Mouse (Mus musculus) MEL (cell line): Measurements from ENCODE around the gene Abcc6. TPM values are rescaled to one million over a fixed set of nuclear protein-coding genes. Genes with fewer than 3 reads are reported as not detected.
A peak's percentile ranks its signal among the peaks of the same experiment; 100 is the strongest.

Source experiments
- DNase-seq: peaks from one replicate; pipeline ENCODE4 v3.0.0; 2011; ENCODE audit warnings: low read depth, low spot score
- H3K27ac ChIP-seq: 2 replicates; pipeline ENCODE4 v1.5.1; 2012; ENCODE audit warnings: low read depth, mild to moderate bottlenecking, control low read depth, low read length, moderate library complexity; ENCODE audit not compliant: control insufficient read depth
- H3K27me3 ChIP-seq, 2 experiments: fragments of 150-350 bp in 1 of 2; sonication (generic) in 1 of 2; 2 replicates each; pipeline ENCODE4 v1.6.1; 2012; ENCODE audit warnings: low read length in 2 of 2, mild to moderate bottlenecking in 2 of 2, improper control_type of control experiment in 1 of 2, moderate library complexity in 1 of 2; ENCODE audit not compliant: insufficient read depth in 2 of 2, control insufficient read depth in 1 of 2
- H3K36me3 ChIP-seq, 2 experiments: 2 replicates each; pipeline ENCODE4 v1.6.1; 2012 to 2014; ENCODE audit warnings: low read length in 2 of 2, improper control_type of control experiment in 1 of 2, inconsistent platforms in 1 of 2, mild to moderate bottlenecking in 1 of 2; ENCODE audit not compliant: insufficient read depth in 2 of 2, control insufficient read depth in 1 of 2
- H3K4me1 ChIP-seq, 2 experiments: fragments of 150-350 bp in 1 of 2; sonication (generic) in 1 of 2; 2 replicates each; pipeline ENCODE4 v1.6.1; 2012; ENCODE audit warnings: low read length in 2 of 2, improper control_type of control experiment in 1 of 2, mild to moderate bottlenecking in 1 of 2; ENCODE audit not compliant: insufficient read depth in 2 of 2, control insufficient read depth in 1 of 2
- H3K4me3 ChIP-seq, 2 experiments: fragments of 150-350 bp in 1 of 2; sonication (generic) in 1 of 2; 2 replicates each; pipeline ENCODE4 v1.5.1; 2012; ENCODE audit warnings: low read depth in 2 of 2, low read length in 2 of 2, mild to moderate bottlenecking in 2 of 2, moderate library complexity in 2 of 2, control low read depth in 1 of 2, improper control_type of control experiment in 1 of 2; ENCODE audit not compliant: control insufficient read depth in 1 of 2, insufficient read depth in 1 of 2
- H3K79me2 ChIP-seq: 2 replicates; pipeline ENCODE4 v1.6.1; 2012; ENCODE audit warnings: mild to moderate bottlenecking, low read length, moderate library complexity; ENCODE audit not compliant: control insufficient read depth, poor library complexity, insufficient read depth
- H3K9ac ChIP-seq: 2 replicates; pipeline ENCODE4 v1.6.1; 2012; ENCODE audit warnings: low read depth, mild to moderate bottlenecking, control low read depth, low read length, moderate library complexity; ENCODE audit not compliant: control insufficient read depth, poor library complexity, severe bottlenecking
- H3K9me3 ChIP-seq: fragments of 150-350 bp; sonication (generic); replicated peaks from 2 replicates; pipeline ENCODE4 v1.6.1; 2012; ENCODE audit warnings: mild to moderate bottlenecking, low read length, improper control_type of control experiment, moderate library complexity; ENCODE audit not compliant: insufficient read depth
- EP300 ChIP-seq, 2 experiments: IDR thresholded peaks; 2 replicates each; pipeline ENCODE4 v1.6.1; 2011; ENCODE audit warnings: improper control_type of control experiment in 2 of 2, low read length in 2 of 2, low read depth in 1 of 2, mild to moderate bottlenecking in 1 of 2
- GATA1 ChIP-seq: IDR thresholded peaks from 2 replicates; pipeline ENCODE4 v1.6.1; 2011; ENCODE audit warnings: low read depth, low read length, improper control_type of control experiment
- HCFC1 ChIP-seq: IDR thresholded peaks from 2 replicates; pipeline ENCODE4 v1.6.1; 2012; ENCODE audit warnings: low read depth, mild to moderate bottlenecking, inconsistent platforms, low read length, improper control_type of control experiment, moderate library complexity
- MAZ ChIP-seq: IDR thresholded peaks from 2 replicates; pipeline ENCODE4 v1.6.1; 2012; ENCODE audit warnings: low read depth, mild to moderate bottlenecking, inconsistent platforms, low read length, improper control_type of control experiment
- MEF2A ChIP-seq: IDR thresholded peaks from 2 replicates; pipeline ENCODE4 v1.6.1; 2014; ENCODE audit warnings: low read depth, mild to moderate bottlenecking, inconsistent platforms, low read length, improper control_type of control experiment; ENCODE audit not compliant: poor library complexity, insufficient replicate concordance, severe bottlenecking; ENCODE audit errors: extremely low read depth
- SIN3A ChIP-seq: IDR thresholded peaks from 2 replicates; pipeline ENCODE4 v1.6.1; 2012; ENCODE audit warnings: low read length, improper control_type of control experiment, inconsistent platforms
- SMC3 ChIP-seq: IDR thresholded peaks from 2 replicates; pipeline ENCODE4 v1.6.1; 2011; ENCODE audit warnings: low read depth, low read length, improper control_type of control experiment
- TBP ChIP-seq: IDR thresholded peaks from 2 replicates; pipeline ENCODE4 v1.8.0; 2011; ENCODE audit warnings: low read depth, low read length, improper control_type of control experiment
- TCF12 ChIP-seq: IDR thresholded peaks from 2 replicates; pipeline ENCODE4 v1.6.1; 2014; ENCODE audit warnings: low read depth, mild to moderate bottlenecking, inconsistent platforms, low read length, improper control_type of control experiment, moderate library complexity
- UBTF ChIP-seq: IDR thresholded peaks from 2 replicates; pipeline ENCODE4 v1.6.1; 2012; ENCODE audit warnings: low read depth, mild to moderate bottlenecking, inconsistent platforms, low read length, improper control_type of control experiment, moderate library complexity, borderline replicate concordance; ENCODE audit not compliant: insufficient read depth
- USF2 ChIP-seq, 2 experiments: IDR thresholded peaks; 2 replicates each; pipeline ENCODE4 v1.6.1; 2011 to 2012; ENCODE audit warnings: improper control_type of control experiment in 2 of 2, low read length in 2 of 2, borderline replicate concordance in 1 of 2, inconsistent platforms in 1 of 2, low read depth in 1 of 2, mild to moderate bottlenecking in 1 of 2; ENCODE audit not compliant: insufficient read depth in 1 of 2
- polyA plus RNA-seq, 2 experiments: library from polyadenylated mRNA; stranded (reverse) in 1 of 2; unstranded in 1 of 2; fragments of >175 nt in 1 of 2; fragments of >200 nt in 1 of 2; gene quantifications; 2 replicates each; pipeline versions ENCODE4 v1.2.1 to v1.2.4; 2012; ENCODE audit warnings: low replicate concordance in 2 of 2, low read depth in 1 of 2; ENCODE audit not compliant: insufficient read length in 2 of 2, insufficient read depth in 1 of 2, missing spikeins in 1 of 2
- total RNA-seq: library from RNA; depleted of rRNA; stranded (reverse); fragments of 300-350 nt; gene quantifications from 2 replicates; pipeline ENCODE4 v1.2.3, GENCODE M21; 2012; rRNA removed

Abcc6 gene
- total RNA-seq = 0.12 TPM in 1 of 2 replicates, not detected in the other
- polyA plus RNA-seq = under 1 TPM in 1 of 2 experiments, not detected in 1; 0.04 TPM

DNA sequence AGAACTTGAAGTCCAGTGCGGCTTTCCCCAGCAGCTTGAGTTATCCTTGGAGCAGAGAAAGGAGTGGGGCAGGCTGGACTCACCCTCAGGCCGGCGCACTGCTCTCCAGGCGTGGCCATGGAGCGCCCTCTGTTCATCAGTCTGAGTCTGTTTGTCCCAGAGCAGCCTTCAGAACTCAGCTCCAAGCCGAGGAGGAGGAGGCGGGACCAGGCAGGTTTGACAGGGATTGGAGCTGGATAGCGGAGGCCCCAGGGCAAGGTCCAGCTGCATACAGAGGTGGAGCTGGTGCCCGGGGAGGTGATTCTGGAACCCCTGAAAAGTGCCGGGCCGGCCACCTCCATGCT, at the start of gene Abcc6:
Abcc6 (minus strand) TSS at position 158 of the 344 bp plus-strand sequence.
- H3K36me3 ChIP-seq = peaks cover 0 to 10% of the 10 kb centered on the region in 2 experiments; a peak in 2 of 4 replicates
- no peak within 1 kb of the TSS for H3K4me3 ChIP-seq
- H3K9me3 ChIP-seq = no peaks in the 10 kb centered on the region
- peaks cover 0 to 13% of the 10 kb centered on the region in 2 experiments; a peak in 2 of 4 replicates for H3K4me1 ChIP-seq
- H3K79me2 ChIP-seq = peaks cover 15% of the 10 kb centered on the region
- TF ChIP-seq MAZ (no peak), SMC3 (no peak), MEF2A (no peak), HCFC1 (no peak), GATA1 (no peak), UBTF (no peak), TBP (no peak), SIN3A (no peak)
- TF ChIP-seq, all 39 proteins: peak for 0
- DNase-seq = no peak
- H3K27ac ChIP-seq = peak within 1 kb of the TSS; percentile 8; the same call in 1 of the 2 replicates
- H3K9ac ChIP-seq = no peak within 1 kb of the TSS
- no peaks in the 10 kb centered on the region for H3K27me3 ChIP-seq

DNA sequence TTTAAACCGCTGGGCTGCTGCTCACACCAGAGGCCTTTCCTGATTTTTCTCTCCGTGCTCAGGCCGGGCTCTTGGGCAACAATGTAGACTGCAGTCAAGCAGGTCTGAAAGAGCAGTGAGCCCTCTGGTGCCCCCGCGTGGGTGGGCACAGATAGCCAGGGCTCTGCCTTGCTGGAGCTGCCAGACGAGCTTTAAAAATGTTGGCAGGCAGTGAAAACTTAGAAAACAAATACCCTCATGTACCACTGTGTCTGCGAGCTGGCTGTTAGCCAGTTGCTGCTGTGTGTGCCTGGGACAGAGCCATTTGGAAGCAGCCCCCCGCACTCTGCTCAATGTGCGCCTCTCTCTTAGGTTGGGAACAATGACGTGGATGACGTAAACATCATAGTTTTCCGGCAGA, 47.6 kb upstream of the Abcc6 start:
- no peak for DNase-seq
- Histone ChIP-seq H3K79me2 (no peaks in the 10 kb centered on the region), H3K4me1 (no peaks in the 10 kb centered on the region), H3K4me3 (no peak overlapping the region), H3K27ac (no peak overlapping the region), H3K9ac (no peak overlapping the region), H3K9me3 (no peaks in the 10 kb centered on the region), H3K27me3 (no peaks in the 10 kb centered on the region), H3K36me3 (peaks cover 0 to 13% of the 10 kb centered on the region in 2 experiments; a peak in 2 of 4 replicates)
- TF ChIP-seq MEF2A (no peak), TCF12 (no peak)

DNA sequence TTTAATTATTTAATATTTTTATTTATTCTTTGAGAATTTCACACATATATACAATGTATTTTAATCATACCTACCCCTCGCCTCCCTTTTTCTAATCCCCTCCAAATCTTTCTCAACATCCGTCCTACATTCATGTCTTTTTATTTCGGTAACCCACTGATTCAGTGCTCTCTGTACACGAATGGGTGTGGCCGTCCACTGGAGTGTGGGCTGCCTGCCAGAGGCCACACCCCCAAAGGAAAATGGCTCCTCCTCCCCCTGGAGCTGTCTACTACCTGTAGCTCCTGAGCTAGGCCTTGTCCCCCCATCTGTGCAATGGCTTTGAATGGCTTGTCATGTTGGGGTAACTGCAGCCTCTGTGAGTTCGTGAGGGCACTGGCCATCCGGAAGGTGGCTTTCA, 46.7 kb upstream of the Abcc6 start:
- no peaks in the 10 kb centered on the region for H3K79me2 ChIP-seq
- no peak overlapping the region for H3K9ac ChIP-seq
- TF ChIP-seq USF2 (IDR thresholded peaks at IDR 0.05; ENCODE audit: borderline replicate concordance in 1 of 2, insufficient read depth in 1 of 2, low read depth in 1 of 2, low read length in 2 of 2) = no peak
- no peak for TF ChIP-seq EP300 (IDR thresholded peaks at IDR 0.05; ENCODE audit: low read depth in 1 of 2, low read length in 2 of 2)
- no peak for DNase-seq
- no peaks in the 10 kb centered on the region for H3K4me1 ChIP-seq
- H3K27ac ChIP-seq = no peak overlapping the region
- H3K9me3 ChIP-seq = no peaks in the 10 kb centered on the region
- peaks cover 0 to 16% of the 10 kb centered on the region in 2 experiments; a peak in 2 of 4 replicates for H3K36me3 ChIP-seq
- no peaks in the 10 kb centered on the region for H3K27me3 ChIP-seq
- H3K4me3 ChIP-seq = no peak overlapping the region
